Mouse (Mus musculus) CD8-positive naive resting alpha-beta T cell, adult 2 months (primary cell): ENCODE measurements around the gene Cys1.
"Not testable (repeated sequence)": the region's sequence is repeated elsewhere in the genome, so short reads cannot be mapped to it uniquely, and the experiment has no call there.

Source experiments
- DNase-seq, 2 experiments: peaks; one replicate each; pipeline ENCODE4 v3.0.0; 2022; ENCODE audit warnings: low read depth in 2 of 2, low spot score in 2 of 2

Cys1 gene

DNA sequence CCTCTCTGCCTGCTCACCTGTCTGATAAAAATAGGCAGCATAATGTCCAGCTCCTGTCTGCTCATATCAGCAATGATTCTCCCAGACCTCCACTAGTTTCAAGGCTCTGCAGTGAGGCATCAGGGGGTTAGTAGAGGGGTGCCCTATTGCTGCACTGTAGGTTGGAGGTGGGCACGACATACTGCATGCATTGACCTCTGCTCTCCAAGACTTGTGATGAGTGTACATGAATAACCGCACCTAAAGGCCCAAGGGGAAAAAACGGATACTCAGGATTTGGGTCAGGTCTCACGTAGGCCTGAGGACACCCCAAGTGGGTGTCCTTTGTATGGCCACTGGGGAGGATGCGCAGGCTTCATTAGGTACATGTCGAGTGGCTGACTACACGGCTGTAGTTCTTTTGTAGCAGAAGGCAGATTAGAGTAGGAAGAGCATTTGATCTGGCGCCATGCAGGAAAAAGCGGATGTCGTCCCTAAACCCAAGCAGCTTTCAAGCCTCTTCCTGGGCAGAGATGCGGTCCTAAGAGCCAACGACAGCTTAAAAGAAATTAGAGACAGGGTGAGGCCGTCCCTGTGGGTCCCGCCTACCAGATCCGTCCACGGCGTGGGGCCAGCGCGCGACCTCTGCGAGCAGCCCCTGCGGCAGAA is 31.1 kb downstream of the Cys1 start:
- peak in 1 of 2 experiments; percentile 5 for DNase-seq

DNA sequence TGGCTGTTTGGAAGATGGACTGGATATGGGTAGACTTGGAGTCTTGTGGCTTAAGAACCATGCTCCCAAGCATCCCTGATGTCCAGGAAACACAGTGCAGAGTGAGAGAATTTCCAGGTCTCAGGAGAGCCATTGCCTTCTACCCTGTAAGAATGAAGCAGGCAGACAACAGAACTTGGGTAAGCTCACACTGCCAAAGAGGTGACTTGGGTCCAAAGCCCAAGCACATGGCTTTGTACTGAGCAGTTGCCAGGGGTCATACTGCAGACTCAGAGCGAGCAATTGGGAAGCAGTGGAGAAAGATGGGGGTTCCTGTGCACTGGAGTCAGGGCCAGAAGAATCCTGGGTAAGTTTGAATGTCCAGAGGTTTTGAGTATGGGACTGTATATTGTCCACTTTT is 33.5 kb downstream of the Cys1 start:
- no peak for DNase-seq

DNA sequence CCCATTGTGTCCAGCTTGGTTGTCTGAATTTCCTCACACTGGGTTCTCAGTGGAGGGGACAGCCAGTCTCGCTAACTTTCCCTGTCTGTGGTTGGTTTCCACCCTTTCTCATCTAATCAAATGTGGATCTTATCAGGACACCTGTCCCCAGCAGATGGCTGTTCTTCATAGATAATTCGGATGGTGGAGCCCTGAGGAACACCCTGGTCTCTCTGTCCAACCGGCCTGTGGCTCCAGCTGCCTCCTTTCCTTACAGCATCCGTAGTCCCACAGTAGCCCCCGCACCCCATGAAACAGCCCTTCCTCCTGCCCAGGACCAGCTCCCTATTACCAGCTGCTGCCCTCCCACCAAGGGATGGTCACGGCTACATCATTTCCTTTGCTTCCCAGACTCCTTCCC is 35.7 kb downstream of the Cys1 start:
- DNase-seq: no peak

DNA sequence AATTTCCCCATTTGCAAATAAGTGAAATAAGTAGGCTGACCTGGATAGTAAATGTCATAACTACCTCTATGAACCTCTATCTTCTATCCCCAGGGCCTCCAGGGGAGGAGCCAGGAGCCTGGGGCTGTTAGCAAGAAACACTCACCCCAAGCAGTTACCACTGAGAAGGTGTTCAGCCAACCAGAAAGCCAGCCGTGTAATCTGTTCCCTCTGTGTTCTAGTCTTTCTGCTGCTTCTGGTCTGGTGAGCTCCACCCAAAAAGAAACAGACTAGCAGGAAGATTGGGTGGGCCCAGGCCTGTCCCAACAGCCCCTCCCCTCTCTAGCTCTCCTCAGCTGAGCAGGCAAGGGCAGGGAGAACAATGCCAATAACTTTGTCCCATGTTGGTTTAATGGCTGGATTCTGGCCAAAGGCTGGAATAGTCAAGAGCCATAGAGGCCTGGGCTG is 37.5 kb downstream of the Cys1 start:
- DNase-seq: no peak

DNA sequence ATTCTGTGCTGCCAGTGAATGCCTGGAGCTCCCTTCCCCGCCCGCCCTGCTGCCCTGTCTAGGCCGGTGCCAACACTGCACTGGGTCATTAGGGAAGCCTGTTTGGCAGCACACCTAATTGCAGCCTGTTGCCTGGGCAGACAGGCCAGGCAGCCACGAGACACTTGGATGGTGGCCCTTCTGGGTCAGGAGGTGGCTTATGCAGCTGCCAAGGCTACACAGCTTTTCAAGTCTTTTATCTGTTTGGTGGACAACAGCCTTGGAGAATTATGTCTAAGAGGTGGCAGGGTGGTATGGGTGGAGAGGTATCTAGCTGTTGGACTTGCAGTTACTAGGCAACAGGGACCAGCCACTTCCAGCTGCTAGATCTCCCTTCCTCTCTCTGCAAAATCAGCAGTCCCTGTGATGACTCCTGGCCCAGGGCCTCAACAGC is 39.2 kb downstream of the Cys1 start:
- DNase-seq: no peak

DNA sequence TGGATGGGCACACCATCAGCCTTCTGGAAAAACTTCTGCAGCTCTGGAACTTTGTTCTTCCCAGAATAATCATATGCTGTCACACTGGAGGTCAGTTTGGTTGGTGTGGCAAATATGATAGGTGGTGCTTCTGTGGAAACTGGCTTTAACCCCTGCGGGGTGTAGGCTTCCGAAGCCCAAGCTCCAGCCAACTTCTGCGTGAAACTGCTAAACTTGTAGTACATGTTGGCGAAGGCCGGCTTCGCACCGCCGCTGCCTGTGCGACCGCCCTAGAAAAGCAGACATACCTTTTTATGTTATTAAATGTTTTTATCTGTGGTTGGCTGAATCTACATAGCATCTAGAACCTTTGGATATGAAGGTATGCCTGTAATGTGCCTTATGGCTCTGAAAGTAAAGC is 42.8 kb downstream of the Cys1 start:
- not testable (repeated sequence) for DNase-seq

DNA sequence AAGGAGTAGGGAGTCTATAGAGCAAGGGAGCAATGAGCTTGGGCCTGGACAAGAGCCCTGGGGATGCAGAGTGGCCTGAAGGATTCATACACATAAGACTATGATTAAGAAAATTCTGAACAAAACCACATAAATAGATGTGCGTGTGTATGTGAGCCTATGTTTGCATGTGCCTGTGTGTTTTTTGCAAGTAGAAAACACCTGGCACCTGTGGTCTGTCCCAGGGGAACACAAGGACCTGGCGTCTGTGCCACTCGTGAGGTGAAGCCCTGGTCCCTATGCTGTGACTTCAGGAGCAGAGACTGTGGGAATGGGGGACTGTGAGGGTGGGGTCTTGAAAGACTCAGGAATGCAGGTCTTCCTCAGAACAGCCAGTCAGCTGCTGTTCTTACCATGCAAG is 47.0 kb downstream of the Cys1 start:
- no peak for DNase-seq

DNA sequence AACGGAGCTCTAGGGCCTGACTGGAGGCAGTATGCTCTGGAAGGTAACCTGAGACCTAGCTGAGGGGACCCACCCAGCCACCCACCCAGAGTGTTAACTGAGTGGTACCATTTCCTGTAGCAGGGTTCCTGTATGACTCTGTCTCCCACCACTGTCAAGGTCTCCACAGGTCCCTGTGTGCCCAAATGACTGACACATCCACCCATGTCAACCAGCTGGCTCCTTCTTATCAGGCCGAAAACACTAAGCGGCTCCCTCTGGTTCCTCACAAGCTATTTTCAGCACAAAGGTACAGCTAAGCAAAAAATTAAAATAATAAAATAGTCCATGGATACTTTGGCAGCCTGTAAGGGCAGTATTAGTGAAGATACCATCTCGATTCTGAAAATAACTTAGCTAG is 47.4 kb downstream of the Cys1 start:
- DNase-seq: no peak

DNA sequence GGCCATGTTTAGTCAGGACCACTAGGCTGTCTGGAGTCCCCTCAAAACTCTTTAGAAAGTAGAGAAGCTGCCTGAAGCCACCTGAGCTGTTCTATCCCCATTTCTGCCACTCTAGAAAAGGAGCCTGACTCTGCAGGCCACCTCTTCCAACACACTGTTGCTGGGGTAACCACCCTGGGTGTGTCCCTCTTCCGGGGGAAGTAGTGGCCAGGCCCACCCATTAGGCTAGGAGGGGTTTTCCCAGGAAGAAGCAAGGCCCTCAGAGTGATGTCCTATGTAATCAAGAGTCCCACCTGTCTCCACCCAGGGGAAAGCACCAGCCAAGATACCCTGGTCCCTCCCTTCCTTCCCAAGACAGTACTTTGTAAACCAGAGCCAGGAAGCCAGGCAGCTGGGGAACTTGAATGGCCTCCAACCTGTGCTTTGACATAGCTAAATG is 47.8 kb downstream of the Cys1 start:
- DNase-seq: no peak

DNA sequence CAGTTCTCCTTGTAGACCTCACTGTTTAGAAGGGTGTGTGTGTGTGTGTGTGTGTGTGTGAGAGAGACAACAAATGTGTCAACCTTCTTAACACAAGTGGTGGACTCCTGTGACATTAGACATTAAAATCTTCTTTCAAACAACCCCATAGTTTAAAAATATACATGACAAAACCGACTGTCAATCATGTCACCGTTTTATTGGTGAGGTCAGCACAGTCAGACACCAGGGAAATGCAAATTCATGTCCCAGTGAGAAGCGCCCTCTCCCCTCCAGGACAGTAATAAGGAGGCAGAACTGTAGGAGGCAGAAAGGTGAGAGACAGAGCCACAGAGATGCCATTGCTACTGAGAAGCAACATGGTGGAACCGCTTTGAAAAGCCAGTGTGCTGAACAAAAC is 49.2 kb downstream of the Cys1 start:
- DNase-seq: no peak

DNA sequence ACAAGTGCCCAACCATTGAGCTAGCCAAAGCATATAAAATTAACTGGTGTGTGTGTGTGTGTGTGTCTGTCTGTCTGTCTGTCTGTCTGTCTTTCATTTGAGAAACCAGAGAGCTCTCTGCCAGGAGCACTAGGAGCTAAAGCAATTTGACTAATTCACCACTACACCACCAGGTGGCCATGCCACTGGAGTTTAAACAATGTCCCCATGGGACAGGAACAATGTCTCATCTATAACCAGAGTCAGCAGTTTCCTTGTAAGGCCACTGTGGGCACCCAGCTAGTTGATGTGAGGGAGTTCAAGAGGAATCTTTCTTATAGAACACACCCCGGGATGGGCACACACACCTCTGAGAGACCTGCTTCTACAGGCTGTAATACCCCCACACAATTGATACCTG is 51.4 kb downstream of the Cys1 start:
- DNase-seq: peak in 1 of 2 experiments; percentile 41

DNA sequence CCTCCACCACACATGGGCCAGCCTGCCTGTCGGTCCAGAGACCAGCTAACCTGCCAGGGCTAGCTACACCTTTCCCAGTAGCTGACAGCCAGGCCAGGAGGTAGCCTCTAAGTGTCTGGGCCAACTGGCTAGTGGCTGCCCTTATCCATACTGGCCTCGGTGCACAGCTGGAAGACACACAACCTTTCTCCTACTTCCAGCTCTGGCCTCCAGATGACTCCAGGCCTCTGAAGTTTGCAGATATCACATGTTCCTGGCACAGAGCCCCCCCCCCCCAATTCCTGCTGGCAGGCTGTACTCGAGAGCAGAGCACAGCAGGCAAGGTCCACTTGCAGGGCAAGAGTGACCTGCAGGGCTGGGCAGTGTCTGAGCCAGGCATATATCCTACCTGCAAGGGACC is 54.4 kb downstream of the Cys1 start:
- no peak for DNase-seq

DNA sequence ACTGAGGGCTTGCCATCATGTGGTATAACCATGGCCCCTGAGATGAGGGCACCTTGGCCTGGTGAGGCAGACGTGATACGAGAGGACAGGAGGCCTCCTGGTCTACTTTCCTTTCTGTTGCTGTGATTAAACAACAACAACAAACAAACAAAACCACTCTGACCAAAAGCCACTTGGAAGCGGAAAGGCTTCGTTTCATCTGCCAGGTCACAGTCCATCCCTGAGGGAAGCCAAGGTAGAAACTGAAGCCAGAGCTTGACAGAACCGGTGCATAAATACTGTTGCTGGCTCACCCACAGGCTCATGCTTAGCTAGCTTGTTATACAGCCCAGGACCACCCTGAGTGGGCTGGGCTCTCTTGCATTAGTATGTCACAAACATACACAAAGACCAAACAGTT is 55.2 kb downstream of the Cys1 start:
- DNase-seq: no peak

DNA sequence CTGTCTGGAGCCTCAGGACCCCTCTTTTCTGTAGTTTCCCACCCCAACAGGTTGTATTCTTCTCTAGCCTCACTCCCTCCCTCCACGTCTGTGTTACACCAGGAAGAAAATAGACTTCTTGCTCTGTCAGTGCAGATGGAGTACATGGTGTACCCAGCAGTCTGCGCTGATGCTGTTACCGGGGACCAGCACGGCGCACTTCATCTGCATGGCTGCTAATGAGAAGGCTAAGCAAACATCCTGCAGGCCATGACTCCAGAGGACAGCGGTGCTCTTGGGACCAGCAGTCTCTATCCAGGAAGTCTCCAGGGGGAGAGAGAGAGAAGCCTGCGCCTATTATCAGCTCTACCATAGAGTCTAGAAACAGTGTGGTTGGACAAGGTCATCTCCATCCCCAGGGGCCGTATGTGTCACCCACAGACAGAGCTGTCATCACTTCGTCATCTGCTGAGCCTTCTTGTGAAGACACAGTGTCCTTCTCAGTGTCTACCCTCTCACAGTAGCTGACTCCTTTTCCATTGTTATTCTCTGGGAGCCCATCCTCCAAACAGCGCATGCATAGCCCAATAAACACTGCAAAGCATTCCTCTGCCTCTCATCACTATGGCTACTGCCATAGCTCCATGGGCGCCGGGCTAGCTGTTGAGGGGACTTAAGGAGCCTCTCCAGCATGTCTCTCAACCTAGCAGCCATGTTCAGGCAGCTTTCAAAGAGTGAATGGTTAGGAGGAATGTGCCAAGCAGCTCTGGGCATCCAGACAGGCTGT is 57.9 kb downstream of the Cys1 start:
- no peak for DNase-seq

DNA sequence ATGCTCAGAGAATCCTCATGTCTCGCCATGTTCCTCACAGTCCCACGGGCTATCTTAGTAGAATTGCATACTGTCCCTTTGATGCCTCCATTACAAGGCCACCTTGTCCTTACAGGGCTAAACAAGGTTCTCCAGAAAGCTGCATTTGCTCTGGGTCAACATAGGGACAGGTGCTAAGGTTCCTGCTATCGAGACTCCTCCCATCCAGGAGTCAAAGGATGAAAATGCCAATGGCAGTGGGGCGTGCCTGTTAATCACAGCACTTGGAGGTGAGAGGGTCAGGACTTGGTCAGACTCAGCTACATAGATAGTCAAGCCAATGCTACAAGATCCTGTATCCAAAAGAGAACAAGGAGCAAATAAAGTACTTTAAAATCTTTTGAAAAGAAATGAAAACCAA is 62.2 kb downstream of the Cys1 start:
- no peak for DNase-seq
